Mouse (Mus musculus) hindbrain, postnatal 0 days (tissue): ENCODE measurements around the gene Sept3. TPM values are rescaled to one million over a fixed set of nuclear protein-coding genes. Genes with fewer than 3 reads are reported as not detected.

Experiments
- ATAC-seq: fragments of 200-750 bp; cut with Nextera tagmentation; 2 replicates; pipeline ENCODE4 v1.8.0; 2017; ENCODE audit warnings: mild to moderate bottlenecking, moderate TSS enrichment, moderate library complexity
- DNase-seq: peaks from one replicate; pipeline ENCODE4 v3.0.0-alpha.2; 2015; ENCODE audit warnings: low spot score
- H3K27ac ChIP-seq: fragments of 300-500 bp; sonication (generic); 2 replicates; pipeline ENCODE4 v1.5.1; 2014; ENCODE audit warnings: mild to moderate bottlenecking
- H3K27me3 ChIP-seq: fragments of 300-500 bp; sonication (generic); 2 replicates; pipeline ENCODE4 v1.6.1; 2014; ENCODE audit warnings: low read length, mixed read lengths; ENCODE audit not compliant: insufficient read depth
- H3K36me3 ChIP-seq: fragments of 300-500 bp; sonication (generic); 2 replicates; pipeline ENCODE4 v1.6.1; 2014; ENCODE audit warnings: low read length, mixed read lengths; ENCODE audit not compliant: insufficient read depth
- H3K4me1 ChIP-seq: fragments of 300-500 bp; sonication (generic); 2 replicates; pipeline ENCODE4 v1.6.1; 2014; ENCODE audit warnings: antibody characterized with exemption, low read length, mixed read lengths; ENCODE audit not compliant: insufficient read depth
- H3K4me2 ChIP-seq: fragments of 300-500 bp; sonication (generic); 2 replicates; pipeline ENCODE4 v1.6.1; 2014; ENCODE audit warnings: low read depth, mild to moderate bottlenecking, low read length, moderate library complexity, mixed read lengths
- H3K4me3 ChIP-seq: fragments of 300-500 bp; sonication (generic); 2 replicates; pipeline ENCODE4 v1.5.1; 2014; ENCODE audit warnings: low read length
- H3K9ac ChIP-seq: fragments of 300-500 bp; sonication (generic); replicated peaks from 2 replicates; pipeline ENCODE4 v1.6.1; 2014; ENCODE audit warnings: mild to moderate bottlenecking, low read length, moderate library complexity, mixed read lengths
- H3K9me3 ChIP-seq: fragments of 300-500 bp; sonication (generic); 2 replicates; pipeline ENCODE4 v1.6.1; 2016; ENCODE audit warnings: low read length, mixed read lengths
- CTCF ChIP-seq: IDR thresholded peaks from 2 replicates; pipeline ENCODE4 v1.5.1; 2016; ENCODE audit warnings: antibody characterized with exemption, control low read depth, low read depth
- WGBS: fragments of 180-500 bp; shearing (Covaris S2); extraction: QIAGEN DNeasy Blood & Tissue Kit; methylation state at CpG from one replicate; pipeline ENCODE4 v1.1.7; 2014; 5-methylcytosine and 5-hydroxymethylcytosine counted together
- polyA plus RNA-seq: library from polyadenylated mRNA; unstranded; fragments of >200 nt; fragmentation: Nextera tagmentation; extraction: Ambion mirVana; gene quantifications from 2 replicates; pipeline ENCODE4 v1.2.1, GENCODE M21; 2015
- total RNA-seq: library from RNA; depleted of rRNA; stranded (reverse); fragments of >200 nt; gene quantifications from 2 replicates; pipeline ENCODE4 v1.2.3, GENCODE M21; 2014

Gene Sept3
- total and polyA plus RNA-seq, 2 experiments from 2014 or later: 320 to 404 TPM

DNA sequence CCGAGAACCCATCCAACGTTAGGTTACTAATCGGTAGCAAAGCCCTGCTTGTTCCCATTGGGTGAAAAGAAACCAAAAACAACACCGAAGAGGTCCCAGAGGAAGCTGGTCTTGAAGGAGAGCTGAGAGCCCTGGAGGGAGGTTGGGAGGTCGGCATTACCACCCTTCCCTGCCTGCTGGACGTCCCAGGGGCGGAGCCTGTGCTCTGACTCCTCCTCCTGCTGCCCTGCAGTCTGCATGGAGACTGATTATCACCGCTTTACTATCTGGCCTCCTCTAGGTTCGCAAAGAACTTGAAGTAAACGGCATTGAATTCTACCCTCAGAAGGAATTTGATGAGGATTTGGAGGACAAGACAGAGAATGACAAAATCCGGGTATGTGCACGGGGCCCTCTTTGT is 11.5 kb downstream of the Sept3 start:
- H3K4me1 ChIP-seq: no peaks in the 10 kb centered on the region
- ATAC-seq (no peak), DNase-seq (no peak)
- H3K9me3 ChIP-seq: no peaks in the 10 kb centered on the region
- no peak for TF ChIP-seq CTCF
- H3K4me2 ChIP-seq: no peak overlapping the region
- H3K27me3 ChIP-seq: no peaks in the 10 kb centered on the region
- H3K4me3 ChIP-seq: no peak overlapping the region
- no peak overlapping the region for H3K27ac ChIP-seq
- 71% methylated on average over 12 of the region's 12 CpGs for WGBS
- H3K9ac ChIP-seq: no peak overlapping the region
- peaks cover 79% of the 10 kb centered on the region for H3K36me3 ChIP-seq

DNA sequence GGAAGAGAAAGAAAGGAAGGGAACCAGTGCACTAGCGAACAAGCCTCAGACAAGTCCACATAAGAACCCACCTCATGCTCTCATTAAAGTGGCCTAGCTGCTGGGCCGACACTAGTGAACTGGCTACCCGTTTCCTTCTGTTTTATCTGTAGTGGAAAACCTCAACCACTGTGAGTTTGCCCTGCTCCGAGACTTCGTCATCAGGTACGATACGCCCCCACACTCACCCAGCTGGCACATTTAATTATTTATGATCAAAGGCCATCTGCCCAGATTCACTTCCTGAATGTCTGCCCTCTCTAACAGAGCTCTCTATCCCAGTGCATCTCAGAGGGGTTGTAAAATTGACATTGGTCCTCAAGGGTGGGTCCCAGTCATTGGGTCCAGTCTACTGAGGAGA is 15.6 kb downstream of the Sept3 start:
- Histone ChIP-seq H3K27ac (no peak overlapping the region), H3K4me2 (no peak overlapping the region), H3K9ac (no peak overlapping the region), H3K27me3 (no peaks in the 10 kb centered on the region), H3K4me1 (peaks cover 11% of the 10 kb centered on the region), H3K9me3 (no peaks in the 10 kb centered on the region), H3K36me3 (peaks cover 54% of the 10 kb centered on the region), H3K4me3 (no peak overlapping the region)
- TF ChIP-seq CTCF: no peak
- DNase-seq (no peak), ATAC-seq (no peak)
- 93% methylated on average over 7 of the region's 7 CpGs for WGBS

DNA sequence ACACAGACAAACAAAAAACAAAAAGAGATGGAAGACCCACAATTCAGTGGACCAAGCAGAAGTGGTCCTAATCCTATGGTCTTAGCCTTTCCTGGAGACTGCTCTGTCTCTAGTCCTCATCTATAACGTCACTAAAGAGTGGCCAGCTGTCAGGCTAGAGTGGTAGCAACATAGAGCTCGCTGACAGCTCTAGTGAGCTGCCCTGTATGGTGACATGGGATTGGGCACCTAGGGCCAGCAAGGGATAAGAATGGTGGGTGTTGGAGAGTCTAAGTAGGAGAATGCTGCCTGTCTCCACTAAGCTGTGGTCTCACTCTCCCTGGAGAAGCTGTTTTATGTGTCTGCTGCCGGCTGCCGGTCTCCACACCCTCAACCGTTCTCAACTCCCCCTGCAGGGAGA is 18.2 kb downstream of the Sept3 start:
- H3K9ac ChIP-seq: no peak overlapping the region
- peak overlapping the region; percentile 60 for H3K27ac ChIP-seq
- 0 out of 2 replicates have a peak overlapping the region, but pooled peaks have one; percentile 19 for H3K4me2 ChIP-seq
- H3K4me1 ChIP-seq: peaks cover 11% of the 10 kb centered on the region
- 0 out of 2 replicates have a peak, but pooled peaks have one; percentile 13 for TF ChIP-seq CTCF
- H3K27me3 ChIP-seq: no peaks in the 10 kb centered on the region
- no peaks in the 10 kb centered on the region for H3K9me3 ChIP-seq
- no peak for ATAC-seq
- H3K36me3 ChIP-seq: peaks cover 30% of the 10 kb centered on the region
- no peak overlapping the region for H3K4me3 ChIP-seq
- WGBS: 12% methylated on average over 5 of the region's 5 CpGs
- DNase-seq: no peak

DNA sequence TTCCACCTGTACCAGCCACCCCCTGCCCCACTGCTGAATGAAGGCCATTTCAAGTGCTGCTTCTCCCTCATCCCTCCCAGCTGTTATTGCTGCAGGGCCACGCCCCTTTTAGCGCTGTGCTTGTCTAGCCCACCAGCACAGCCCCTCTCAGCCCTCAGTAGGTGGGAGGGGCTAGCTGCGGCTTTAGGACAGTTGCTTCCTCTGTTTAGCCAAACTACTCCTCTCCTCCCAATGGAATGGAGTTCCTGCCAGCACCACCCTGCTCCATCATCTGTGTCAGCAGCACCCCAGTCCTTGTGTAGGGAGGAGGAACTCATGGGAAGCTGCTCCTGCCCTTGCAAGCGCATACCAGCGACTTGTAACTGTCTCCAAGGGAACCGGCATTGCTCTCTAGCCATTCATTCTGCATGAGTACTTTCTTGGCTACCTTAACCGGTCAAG is 18.6 kb downstream of the Sept3 start:
- DNase-seq (peak; percentile 74), ATAC-seq (peak; percentile 92)
- H3K4me3 ChIP-seq: no peak overlapping the region
- peaks cover 11% of the 10 kb centered on the region for H3K4me1 ChIP-seq
- H3K27ac ChIP-seq: peak overlapping the region; percentile 60
- H3K9me3 ChIP-seq: no peaks in the 10 kb centered on the region
- no peak for TF ChIP-seq CTCF
- H3K9ac ChIP-seq: no peak overlapping the region
- peaks cover 30% of the 10 kb centered on the region for H3K36me3 ChIP-seq
- 2% methylated on average over 7 of the region's 7 CpGs for WGBS
- H3K27me3 ChIP-seq: no peaks in the 10 kb centered on the region
- 0 out of 2 replicates have a peak overlapping the region, but pooled peaks have one; percentile 19 for H3K4me2 ChIP-seq

DNA sequence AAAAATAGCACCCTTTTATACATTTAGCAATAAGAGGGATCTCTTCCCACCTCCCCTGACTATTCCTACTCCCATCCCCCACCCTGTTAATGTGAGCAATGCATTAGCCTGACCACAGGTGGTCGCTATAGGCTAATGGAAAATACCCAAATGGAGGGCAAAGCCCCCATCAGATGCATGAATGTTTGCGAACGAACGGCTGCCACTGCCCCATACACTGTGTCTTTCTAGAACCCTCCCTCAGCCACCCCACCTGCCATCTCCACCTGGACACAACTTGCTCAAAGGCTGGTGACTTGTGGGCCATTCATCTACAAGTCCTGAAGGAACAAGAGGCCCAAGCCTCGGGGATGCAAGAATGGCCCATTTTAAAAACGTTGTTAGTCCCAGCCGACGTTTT is 19.4 kb downstream of the Sept3 start:
- peak; percentile 85 for DNase-seq
- peak overlapping the region; percentile 60; the same call in 1 of the 2 replicates for H3K27ac ChIP-seq
- H3K4me3 ChIP-seq: no peak overlapping the region
- no peaks in the 10 kb centered on the region for H3K27me3 ChIP-seq
- H3K36me3 ChIP-seq: peaks cover 28% of the 10 kb centered on the region
- 0 out of 2 replicates have a peak overlapping the region, but pooled peaks have one; percentile 7 for H3K4me2 ChIP-seq
- no peak overlapping the region for H3K9ac ChIP-seq
- TF ChIP-seq CTCF: peak; percentile 75
- H3K9me3 ChIP-seq: no peaks in the 10 kb centered on the region
- H3K4me1 ChIP-seq: peaks cover 11% of the 10 kb centered on the region
- ATAC-seq: peak; percentile 57
- 26% methylated on average over 8 of the region's 8 CpGs for WGBS

DNA sequence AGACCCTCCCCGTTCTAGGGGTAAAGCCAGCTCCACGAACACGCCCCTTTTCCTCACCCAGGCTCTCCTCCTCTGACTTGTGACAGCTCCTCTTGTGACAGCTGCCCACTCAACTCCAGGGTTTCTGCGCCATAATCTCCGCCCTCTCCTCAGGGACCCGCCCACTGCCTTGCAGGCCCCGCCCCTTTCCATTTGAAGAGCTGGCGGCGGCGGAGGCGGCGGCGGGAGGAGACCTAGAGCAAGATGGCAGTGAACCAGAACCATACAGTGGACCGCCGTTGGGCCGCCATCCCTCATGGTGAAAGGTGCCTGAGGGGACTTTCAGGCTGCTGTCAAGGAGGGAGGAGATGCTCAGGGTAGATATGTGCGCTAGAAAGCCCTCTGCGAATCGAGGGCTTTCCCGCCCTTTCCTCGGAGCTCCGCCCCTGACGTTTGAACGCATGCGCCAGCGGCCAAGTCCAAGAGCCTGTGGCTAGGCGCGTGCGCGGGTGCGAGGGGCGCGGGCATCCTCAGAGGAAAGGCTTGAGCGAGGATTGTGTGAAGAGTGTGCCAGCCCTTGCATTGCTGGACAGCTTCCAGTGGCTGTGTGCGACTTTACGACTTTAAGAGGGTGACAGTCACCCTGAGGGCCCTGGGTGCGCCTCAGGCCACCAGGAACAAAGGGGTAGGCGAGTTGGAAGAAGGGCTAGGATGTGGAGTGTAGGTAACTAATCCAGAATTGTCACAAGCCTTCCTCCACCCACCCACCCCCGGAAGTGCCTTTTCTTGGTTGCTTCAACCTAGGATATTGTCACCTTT is 24.3 kb downstream of the Sept3 start, which contains the start of gene Wbp2nl:
Gene Wbp2nl (plus strand): TSS at position 191 of the 798 bp plus-strand sequence.
- H3K4me3 ChIP-seq: no peak within 1 kb of the TSS
- ATAC-seq: peak; percentile 44; the same call in 1 of the 2 replicates
- H3K4me2 ChIP-seq: peak within 1 kb of the TSS; percentile 18; the same call in 1 of the 2 replicates

DNA sequence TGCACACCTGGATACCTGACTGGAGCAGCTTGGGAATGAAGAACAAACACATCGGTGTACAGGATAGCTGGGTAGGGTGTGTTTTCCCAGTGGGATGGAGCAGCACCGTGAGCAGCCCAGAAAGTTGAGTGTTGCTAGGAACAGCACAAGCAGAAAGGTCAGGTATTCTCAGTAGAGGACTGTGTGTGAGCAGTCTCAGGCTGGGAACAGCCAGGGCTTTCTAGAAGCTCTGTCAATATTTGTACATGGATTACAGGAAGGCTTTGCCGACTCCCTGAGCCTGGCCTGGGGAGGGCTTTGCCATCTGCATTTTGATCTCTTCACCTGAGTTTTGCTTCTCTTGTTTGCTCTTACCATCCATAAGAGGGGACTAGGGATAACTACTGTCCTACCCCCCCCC is 32.4 kb downstream of the Sept3 start:
- Histone ChIP-seq H3K27ac (no peak overlapping the region), H3K4me2 (no peak overlapping the region), H3K27me3 (no peaks in the 10 kb centered on the region), H3K4me3 (no peak overlapping the region), H3K36me3 (no peaks in the 10 kb centered on the region), H3K9me3 (no peaks in the 10 kb centered on the region), H3K4me1 (no peaks in the 10 kb centered on the region), H3K9ac (no peak overlapping the region)
- WGBS: 83% methylated on average over 3 of the region's 3 CpGs
- TF ChIP-seq CTCF: no peak
- no peak for DNase-seq
- ATAC-seq: no peak

More for the DNA sequence above, 24.3 kb downstream of the Sept3 start, which contains the start of gene Wbp2nl:
- DNase-seq: peak; percentile 21
- Histone ChIP-seq H3K36me3 (no peaks in the 10 kb centered on the region), H3K9me3 (no peaks in the 10 kb centered on the region), H3K27ac (no peak within 1 kb of the TSS), H3K4me1 (peaks cover 5% of the 10 kb centered on the region), H3K27me3 (no peaks in the 10 kb centered on the region), H3K9ac (no peak within 1 kb of the TSS)
- TF ChIP-seq CTCF: no peak
- WGBS: 59% methylated on average over 39 of the region's 39 CpGs
